Mouse (Mus musculus): ENCODE measurements around the gene Map7d2.
"Not testable (repeated sequence)": the region's sequence is repeated elsewhere in the genome, so short reads cannot be mapped to it uniquely, and the experiment has no call there.

The Map7d2 gene

DNA sequence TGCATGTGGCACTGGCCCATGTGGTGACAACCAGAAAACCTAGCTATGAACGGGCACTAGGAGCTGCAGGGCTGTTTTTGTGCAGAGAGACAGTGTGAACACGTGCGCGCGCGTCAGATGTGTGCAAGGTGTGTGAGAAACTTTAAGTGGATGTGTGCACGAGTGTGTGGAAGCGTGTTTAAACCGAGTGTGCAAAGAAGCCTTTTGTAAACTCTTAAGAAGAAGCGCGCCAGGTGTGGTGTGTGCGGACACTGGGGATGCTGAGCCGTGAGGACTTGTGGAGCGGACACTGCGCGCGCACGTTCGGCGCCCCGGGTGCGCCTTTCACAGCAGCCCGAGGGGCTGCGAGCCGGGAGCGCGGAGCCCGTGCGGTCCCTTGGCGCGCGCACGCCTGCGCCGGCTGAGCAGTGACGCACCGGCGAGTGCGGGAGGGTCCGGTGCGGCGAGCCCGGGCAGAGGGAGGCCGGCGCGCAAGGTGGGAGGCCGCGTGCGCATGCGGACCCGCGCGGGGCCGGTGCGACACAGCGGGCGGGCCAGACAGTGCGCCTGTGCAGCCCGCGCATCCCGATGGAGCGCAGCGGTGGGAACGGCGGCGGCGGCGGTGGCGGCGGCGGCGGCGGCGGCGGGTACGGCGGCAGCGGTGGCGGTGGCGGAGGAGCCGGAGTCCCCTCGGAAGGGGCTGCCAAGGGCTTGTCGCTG, at the start of gene Map7d2:
Map7d2 (plus strand) TSS at position 443 of the 699 bp plus-strand sequence.
- peak; percentile 3 to 10 for DNase-seq

DNA sequence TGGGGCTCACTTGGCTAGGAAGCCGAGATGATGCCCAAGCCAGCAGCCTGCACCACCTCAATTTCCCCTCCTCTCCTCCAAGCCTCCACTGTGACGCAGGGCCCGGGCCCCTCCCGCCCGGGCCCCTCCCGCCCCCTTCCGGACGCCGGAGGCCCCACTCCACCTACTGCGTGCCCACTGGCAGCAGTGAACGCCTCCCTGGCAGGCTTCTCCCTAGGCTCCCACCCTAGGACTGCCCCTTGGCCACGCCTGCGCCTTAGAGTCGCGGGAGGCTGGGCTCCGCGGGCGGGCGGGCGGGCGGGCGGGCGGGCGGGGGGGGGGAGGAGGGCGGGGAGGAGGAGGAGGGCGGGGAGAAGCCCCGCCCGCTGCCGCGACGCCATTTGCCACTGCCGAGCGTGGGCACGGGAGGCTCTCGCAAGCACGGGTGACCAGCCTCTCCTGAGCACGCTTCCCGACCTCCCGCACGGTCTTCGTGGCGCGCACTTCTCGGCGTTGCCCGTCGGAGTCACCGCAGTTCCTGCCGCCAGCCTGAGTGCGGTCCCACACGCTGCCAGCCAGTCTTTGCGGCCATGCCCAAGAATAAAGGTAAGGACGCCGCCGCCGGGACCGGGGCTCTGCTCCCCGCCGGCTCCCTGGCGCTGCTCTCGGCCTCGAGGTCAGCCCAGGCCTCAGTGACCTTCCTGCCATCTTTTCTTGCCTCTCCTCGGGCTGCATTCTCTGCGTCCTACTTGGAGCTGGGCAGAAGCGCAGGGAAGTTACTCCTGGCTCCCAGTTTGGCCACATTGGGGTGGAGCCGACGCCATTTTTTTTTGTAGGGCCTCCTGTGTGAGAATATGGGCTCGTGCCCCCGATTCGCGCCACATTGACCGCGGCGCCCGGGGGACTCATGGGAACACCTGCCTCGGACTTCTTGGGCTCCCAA, 42.3 kb upstream of the Map7d2 start, which contains the start of gene Eif1ax:
Eif1ax (plus strand) TSS at position 348 of the 922 bp plus-strand sequence.
- DNase-seq, result peak; percentile 75 to 86

GRCm38 (mm10) chrX:159372753-159373144, 41.6 kb upstream of the Map7d2 start:
- DNase-seq, result no peak

DNA sequence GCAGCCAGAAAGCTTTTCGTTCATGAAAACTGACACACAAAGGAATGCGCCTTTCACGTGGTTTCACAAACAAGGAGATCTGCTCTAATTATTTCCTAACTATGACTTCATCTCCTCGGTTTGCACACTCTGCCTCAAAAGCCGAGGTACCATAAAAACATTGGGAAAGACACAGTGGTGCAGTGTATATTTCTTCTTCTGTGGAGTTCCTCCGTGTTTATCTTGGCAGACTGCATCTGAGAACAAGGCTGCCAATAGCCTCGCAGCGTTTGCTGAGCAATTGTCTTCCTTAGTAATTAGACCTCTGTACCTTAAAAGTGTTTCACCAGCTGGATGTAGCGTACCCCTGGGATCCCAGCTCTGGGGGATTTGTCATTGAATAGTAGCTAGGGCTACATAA, 27.3 kb upstream of the Map7d2 start:
- no peak for DNase-seq

- no peak for DNase-seq
These were observed 25.4 kb upstream of the Map7d2 start for GRCm38 (mm10) chrX:159388953-159389352.

DNA sequence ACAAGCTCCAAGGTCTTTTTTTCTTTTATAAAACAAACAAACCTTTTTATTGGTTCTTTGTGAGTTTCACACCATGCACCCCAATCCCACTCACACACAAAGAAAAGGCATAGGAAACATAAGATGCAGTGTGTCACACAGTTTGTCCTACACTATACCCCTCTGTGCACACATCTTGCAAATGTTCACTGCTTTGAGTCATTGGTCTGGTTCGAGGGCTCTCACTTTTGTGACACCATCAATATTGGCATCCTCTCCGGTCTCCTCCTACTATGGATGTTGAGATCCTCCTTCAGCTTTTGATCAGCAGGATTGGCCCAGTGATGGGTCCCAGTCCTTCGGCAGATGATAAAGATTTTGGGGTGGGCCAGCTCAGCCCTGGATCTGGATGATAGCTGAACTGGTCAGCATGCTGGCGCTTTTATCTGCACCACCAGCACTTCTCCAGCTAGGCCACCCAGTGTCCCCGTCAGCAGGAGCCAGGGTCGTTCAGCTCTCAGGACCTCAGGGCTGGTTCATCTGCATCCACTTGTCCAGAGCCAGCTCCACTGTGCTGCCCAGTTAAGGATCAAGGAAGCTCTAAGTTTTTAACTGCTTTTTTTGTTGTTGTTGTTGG, 23.9 kb upstream of the Map7d2 start:
- no peak for DNase-seq

- no peak for DNase-seq
These were observed 23.1 kb upstream of the Map7d2 start for GRCm38 (mm10) chrX:159391239-159391638.

DNA sequence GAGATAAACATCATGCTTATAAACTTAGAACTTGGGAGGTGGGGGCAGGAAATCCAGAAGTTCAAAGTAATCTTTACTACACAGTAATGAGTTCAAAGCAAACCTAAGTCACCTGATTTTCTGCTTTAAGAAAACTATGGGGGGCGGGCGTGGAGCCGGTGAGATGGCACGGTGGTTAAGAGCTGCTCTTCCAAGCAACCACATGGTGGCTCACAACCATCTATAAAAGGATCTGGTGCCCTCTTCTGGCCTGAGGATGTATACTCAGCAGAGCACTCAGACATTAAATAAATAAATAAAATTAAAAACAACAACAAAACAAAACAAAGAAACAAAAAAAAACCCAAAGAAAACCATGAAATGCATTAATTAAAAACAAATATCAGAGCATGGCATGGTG, 5.1 kb upstream of the Map7d2 start:
- DNase-seq, result peak; percentile 19 to 39

- DNase-seq, result peak; percentile 1 to 17
These were observed 679 bp downstream of the Map7d2 start for GRCm38 (mm10) chrX:159414829-159415673.

DNA sequence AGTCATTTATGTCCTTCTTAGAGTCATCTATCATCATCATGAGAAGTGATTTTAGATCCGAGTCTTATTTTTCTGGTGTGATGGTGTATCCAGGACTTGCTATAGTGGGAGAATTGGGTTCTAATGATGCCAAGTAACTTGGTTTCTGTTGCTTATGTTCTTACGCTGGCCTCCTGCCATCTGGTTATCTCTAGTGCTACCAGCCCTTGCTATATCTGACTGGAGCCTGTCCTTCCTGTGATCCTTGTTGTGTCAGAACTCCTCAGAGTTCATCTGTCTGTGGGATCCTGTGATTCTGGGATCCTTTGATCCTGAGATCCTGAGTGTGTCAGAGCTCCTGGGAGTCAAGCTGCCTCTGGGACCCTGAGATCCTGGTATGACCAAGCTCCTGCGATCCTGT, 16.1 kb downstream of the Map7d2 start:
- DNase-seq, result not testable (repeated sequence)

GRCm38 (mm10) chrX:159442128-159442527, 27.8 kb downstream of the Map7d2 start:
- no peak for DNase-seq

- no peak for DNase-seq
These were observed 32.8 kb downstream of the Map7d2 start for GRCm38 (mm10) chrX:159447133-159447532.

GRCm38 (mm10) chrX:159459006-159459654, 44.8 kb downstream of the Map7d2 start:
- DNase-seq, result no peak

GRCm38 (mm10) chrX:159474799-159475198, 60.4 kb downstream of the Map7d2 start:
- no peak for DNase-seq

GRCm38 (mm10) chrX:159478243-159478940, 64.0 kb downstream of the Map7d2 start:
- not testable (repeated sequence) for DNase-seq

GRCm38 (mm10) chrX:159484247-159484646, 69.9 kb downstream of the Map7d2 start:
- DNase-seq, result no peak

DNA sequence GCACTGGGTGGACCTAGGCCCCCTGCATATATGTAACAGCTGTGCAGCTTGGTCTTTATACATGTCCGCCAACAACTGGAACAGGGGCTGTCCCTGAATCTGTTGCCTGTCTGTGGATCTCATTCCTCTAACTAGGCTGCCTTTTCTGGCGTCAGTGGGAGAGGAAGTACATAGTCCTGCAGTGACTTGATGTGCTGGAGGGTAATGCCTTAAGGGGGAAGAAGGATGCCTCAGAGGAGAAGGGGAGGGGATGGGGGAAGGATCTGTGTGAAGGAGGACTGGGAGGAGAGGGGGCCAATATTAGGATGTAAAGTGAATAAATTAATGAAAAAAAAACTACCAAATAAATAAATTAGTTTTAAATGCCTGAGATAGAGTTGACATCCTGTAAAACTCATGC, 88.8 kb downstream of the Map7d2 start:
- DNase-seq, result no peak

GRCm38 (mm10) chrX:159508331-159509036, 94.1 kb downstream of the Map7d2 start:
- no peak for DNase-seq

- DNase-seq, result no peak
These were observed 94.7 kb downstream of the Map7d2 start for GRCm38 (mm10) chrX:159509042-159509441.
